Mouse (Mus musculus) left cerebral cortex, adult 11 months (tissue): ENCODE measurements around the gene Hpn.

ENCODE experiments used
- DNase-seq: peaks from one replicate; pipeline ENCODE4 v3.0.0; 2022; ENCODE audit warnings: low spot score

The Hpn gene

DNA sequence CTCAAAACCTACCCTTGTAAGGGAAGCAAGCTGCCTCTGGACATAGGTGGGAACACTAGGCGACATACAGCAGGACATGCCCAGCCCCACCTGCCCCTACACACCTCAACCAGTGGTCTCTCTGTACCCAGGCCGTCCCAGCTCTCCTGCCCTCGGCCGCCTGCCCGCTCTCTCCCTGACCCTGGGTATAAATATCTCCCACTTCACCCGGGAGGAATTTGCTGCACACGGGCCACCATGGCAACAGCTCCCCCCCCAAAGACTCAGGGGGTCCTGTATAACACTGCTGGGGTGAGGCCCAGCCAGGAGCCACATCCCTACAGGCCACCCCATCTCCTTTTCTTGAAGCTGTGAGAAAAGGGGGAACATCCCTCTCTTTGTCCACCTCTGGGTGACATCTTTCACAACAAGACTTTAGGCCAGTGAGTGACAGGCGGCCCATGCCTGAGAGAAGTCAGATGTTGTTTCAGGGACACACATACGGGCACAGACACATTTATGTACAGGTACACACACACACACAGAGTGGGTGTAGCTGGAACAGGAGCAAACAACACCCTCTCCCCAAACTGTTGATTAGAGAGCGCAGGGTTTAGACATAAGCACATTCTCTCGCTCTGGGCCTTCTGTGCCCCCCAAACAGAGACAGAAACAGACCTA is 60.3 kb downstream of the Hpn start:
- no peak for DNase-seq

DNA sequence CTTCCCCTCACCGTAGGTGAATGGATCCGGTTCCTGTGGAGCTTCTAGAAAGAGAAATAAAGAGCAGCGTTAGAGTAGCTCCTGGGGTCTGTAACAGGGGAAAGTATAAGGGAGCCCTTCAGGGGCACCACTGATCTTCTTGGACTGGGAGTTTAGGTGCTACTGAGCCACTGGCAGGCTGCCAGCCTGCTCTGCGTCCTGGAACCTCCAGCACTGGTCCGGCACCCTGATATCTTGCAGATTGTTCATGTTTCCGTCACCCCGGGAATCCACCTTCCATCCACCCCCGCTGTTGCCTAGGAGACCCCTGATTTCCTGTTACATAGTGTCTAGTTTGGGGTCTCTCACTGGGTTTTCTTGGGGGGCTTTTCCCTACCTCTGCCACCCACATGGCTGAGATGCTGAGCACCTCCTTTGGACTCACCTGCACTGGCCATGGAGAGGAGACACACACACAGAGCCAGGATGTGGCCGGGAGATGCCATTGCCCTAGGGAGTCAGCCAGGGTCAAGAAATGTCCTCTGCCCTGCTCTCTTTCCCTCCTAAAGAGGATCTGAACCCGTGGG is 61.1 kb downstream of the Hpn start:
- DNase-seq: no peak

DNA sequence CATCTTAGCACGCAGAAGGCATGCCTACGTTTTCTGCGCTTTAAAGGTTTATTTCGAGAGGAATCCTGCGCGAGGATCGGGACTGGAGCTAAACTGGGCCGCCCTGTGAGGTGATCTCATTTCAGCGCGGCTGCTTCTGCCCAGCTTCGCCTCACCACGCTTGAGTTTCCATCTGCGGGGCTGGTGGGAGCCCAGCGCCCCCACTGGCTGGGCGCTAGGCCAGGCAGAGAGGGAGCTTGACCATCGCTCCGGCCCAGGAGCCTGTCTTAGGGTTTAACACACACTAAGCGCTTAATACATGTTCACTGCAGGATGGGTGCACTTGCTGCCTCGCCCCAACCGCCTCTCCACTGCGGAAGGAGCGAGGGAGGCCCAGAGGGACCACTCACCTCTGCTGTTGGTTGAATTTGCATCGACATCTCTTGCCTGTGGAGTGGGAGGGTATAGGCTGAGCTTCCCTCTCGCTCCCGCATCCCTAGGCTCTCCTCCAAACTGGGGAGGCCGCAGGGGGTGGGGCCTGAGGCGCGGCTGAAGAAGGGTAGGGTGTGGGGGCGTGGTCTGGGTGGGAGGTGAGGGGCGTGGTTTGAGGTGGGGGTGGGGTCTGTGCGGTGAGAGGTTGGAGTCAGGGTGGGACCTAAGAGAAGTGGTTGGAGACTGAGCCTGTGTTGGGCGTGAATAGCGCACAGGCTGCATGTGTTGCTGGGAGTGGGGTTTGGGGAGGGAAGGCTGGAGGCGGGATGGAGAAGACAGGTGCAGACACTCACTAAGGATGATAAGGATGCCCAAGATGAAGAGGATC is 62.3 kb downstream of the Hpn start:
- no peak for DNase-seq

DNA sequence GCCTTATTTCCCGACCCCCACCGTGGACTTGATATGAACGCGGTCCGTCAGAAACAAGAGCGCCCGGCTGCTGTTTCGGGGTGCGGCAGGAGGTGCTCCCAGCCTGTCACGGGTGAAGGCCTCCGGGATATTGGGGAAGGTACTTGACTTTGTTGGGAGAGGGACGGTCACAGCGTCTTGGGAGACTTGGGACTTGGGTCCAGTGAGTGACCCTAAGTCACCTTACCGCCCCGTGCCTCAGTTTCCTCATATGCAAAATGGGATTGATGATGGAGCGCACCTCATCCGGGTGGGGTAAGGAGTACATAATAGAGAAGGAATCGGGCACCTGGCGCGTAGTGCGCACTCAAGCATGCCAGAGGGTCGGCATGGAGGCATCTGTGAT is 62.8 kb downstream of the Hpn start:
- DNase-seq: no peak

DNA sequence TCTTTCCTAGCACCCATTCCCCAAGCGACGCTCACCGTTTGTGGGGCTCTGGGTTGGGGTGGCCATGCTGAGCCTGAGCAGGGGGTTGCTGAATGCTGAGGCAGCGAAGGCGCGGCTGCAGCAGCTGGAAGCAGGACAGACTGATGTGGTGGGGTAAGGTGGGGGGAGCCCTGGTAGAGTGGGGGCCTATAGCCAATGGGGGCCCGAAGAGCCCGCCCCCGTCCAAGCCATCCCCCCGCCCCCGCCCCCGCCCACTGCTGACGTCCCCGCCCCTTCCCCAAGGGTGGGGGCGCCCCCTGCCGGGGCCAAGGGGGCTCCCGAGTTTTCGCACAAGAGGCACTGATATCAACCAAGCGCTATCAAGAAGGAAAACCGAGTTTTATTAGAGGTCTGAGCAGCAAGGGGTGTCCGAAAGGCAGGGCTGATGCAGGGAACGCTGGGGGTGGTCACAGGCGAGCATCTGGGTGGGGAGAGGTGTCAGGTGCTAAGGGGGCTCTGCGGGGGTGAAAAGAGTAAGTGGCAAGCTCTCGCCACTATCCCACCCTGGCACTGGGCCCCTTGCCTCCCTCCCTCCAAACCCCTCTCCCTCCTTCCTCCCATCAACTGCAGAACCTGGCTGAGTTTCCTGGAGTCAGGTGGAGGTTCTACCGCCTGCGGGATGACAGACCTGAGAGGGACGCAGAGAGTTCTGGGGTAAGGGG is 63.6 kb downstream of the Hpn start, which contains the start of gene Fxyd7:
TSS of gene Fxyd7 (minus strand) at position 147 of the 701 bp plus-strand sequence.
- DNase-seq: no peak

DNA sequence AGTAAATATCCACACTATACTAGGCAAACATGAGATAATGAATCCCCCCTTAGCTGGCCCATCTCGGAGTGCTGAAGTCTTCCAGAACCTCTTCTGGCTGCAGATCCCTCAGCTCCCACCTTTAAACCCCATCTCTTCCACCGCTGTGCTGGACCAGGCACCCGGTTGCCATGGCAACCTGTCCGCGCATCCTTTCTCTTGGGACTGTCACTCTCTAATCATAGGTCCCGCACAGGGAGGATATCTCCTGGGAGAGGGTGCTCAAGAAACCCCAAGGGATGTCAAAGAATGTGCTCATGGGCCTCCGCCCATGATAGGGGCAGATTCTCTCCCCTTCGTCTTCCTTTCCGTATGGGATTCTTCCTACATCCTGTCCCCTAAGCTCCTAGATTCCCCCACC is 64.2 kb downstream of the Hpn start:
- DNase-seq: no peak

DNA sequence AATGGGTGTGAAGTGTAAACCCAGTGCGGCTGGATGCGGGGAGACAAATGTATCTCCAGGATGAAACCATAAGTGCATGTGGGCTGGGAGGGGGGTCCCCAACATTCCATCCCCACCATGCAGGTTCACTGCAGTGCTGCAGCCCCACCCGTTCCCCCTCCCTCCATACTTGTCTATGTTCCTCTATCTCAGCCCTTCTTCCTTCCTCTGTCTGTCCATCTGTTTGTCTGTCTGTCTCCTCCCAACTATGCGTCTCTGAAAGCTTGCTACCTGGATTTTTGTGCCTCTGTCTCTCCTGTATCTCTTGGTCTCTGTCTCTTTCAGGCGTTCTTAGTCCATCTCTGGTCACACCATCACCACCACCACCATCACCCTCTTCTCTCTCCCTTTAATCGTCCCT is 64.6 kb downstream of the Hpn start:
- DNase-seq: no peak

DNA sequence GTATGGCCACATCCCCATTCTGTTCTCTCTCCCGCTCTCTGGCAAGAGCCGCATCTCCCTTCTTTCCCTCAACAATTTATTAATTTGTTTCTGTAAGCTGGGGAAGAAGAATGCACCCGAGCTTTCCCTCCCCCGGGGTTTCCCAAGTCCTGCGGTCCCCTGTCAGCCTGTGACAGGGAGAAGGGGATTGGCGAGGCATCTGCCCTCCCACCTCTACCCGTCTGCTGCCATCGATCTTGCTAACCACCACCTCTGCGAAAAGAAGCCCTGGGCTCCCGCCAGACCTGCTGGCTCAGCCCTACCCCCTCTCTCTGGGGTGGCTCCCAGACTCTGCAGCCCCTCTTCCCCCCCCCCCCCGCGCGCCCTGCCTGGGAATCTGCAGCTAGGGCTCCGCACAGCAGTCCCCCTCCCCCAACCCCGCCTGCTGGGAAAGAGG is 65.2 kb downstream of the Hpn start:
- no peak for DNase-seq

DNA sequence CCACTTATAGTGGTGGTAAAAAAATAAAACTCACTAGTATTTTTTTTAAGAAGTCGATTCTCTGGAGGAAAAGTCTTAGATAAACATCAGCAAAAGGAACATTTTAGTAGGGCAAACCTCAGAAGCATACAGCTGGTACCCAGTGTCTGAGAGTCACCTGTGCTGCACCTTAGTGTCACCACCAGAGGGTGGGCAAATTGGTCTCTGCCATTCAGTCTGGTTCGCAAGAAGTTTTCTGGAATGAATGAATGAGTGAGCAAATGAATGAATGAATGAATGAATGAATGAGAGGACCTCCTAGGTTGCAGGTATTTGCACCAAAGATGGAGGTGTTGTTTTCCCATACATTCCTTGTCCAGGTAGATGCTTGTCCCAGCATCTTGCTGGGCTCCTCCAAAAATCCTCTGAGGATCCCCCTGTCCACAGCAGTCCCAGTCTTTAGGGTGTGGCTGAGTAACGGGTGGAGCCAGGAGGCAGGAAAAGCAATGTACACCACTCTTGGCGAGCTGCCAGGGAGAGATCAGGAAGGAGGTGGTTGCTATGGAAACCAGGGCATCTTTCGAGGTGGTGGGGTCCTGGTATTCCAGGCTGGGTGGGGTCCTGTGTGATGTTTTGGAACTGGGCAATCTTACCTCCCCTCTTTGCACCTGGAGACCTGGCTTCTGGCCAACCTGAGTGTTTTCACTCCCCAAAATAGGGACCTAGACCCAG is 65.8 kb downstream of the Hpn start:
- DNase-seq: no peak
